Mouse (Mus musculus) hindbrain, postnatal 0 days (tissue): Measurements from ENCODE around the gene Aicda. TPM values are rescaled to one million over a fixed set of nuclear protein-coding genes. Genes with fewer than 3 reads are reported as not detected.
"Not testable (repeated sequence)": the region's sequence is repeated elsewhere in the genome, so short reads cannot be mapped to it uniquely, and the experiment has no call there.

Source experiments
- ATAC-seq: fragments of 200-750 bp; cut with Nextera tagmentation; 2 replicates; pipeline ENCODE4 v1.8.0; 2017; ENCODE audit warnings: mild to moderate bottlenecking, moderate TSS enrichment, moderate library complexity
- DNase-seq: peaks from one replicate; pipeline ENCODE4 v3.0.0-alpha.2; 2015; ENCODE audit warnings: low spot score
- H3K27ac ChIP-seq: fragments of 300-500 bp; sonication (generic); 2 replicates; pipeline ENCODE4 v1.5.1; 2014; ENCODE audit warnings: mild to moderate bottlenecking
- H3K27me3 ChIP-seq: fragments of 300-500 bp; sonication (generic); 2 replicates; pipeline ENCODE4 v1.6.1; 2014; ENCODE audit warnings: low read length, mixed read lengths; ENCODE audit not compliant: insufficient read depth
- H3K36me3 ChIP-seq: fragments of 300-500 bp; sonication (generic); 2 replicates; pipeline ENCODE4 v1.6.1; 2014; ENCODE audit warnings: low read length, mixed read lengths; ENCODE audit not compliant: insufficient read depth
- H3K4me1 ChIP-seq: fragments of 300-500 bp; sonication (generic); 2 replicates; pipeline ENCODE4 v1.6.1; 2014; ENCODE audit warnings: antibody characterized with exemption, low read length, mixed read lengths; ENCODE audit not compliant: insufficient read depth
- H3K4me2 ChIP-seq: fragments of 300-500 bp; sonication (generic); 2 replicates; pipeline ENCODE4 v1.6.1; 2014; ENCODE audit warnings: low read depth, mild to moderate bottlenecking, low read length, moderate library complexity, mixed read lengths
- H3K4me3 ChIP-seq: fragments of 300-500 bp; sonication (generic); 2 replicates; pipeline ENCODE4 v1.5.1; 2014; ENCODE audit warnings: low read length
- H3K9ac ChIP-seq: fragments of 300-500 bp; sonication (generic); replicated peaks from 2 replicates; pipeline ENCODE4 v1.6.1; 2014; ENCODE audit warnings: mild to moderate bottlenecking, low read length, moderate library complexity, mixed read lengths
- H3K9me3 ChIP-seq: fragments of 300-500 bp; sonication (generic); 2 replicates; pipeline ENCODE4 v1.6.1; 2016; ENCODE audit warnings: low read length, mixed read lengths
- CTCF ChIP-seq: IDR thresholded peaks from 2 replicates; pipeline ENCODE4 v1.5.1; 2016; ENCODE audit warnings: antibody characterized with exemption, control low read depth, low read depth
- WGBS: fragments of 180-500 bp; shearing (Covaris S2); extraction: QIAGEN DNeasy Blood & Tissue Kit; methylation state at CpG from one replicate; pipeline ENCODE4 v1.1.7; 2014; 5-methylcytosine and 5-hydroxymethylcytosine counted together
- polyA plus RNA-seq: library from polyadenylated mRNA; unstranded; fragments of >200 nt; fragmentation: Nextera tagmentation; extraction: Ambion mirVana; gene quantifications from 2 replicates; pipeline ENCODE4 v1.2.1, GENCODE M21; 2015
- total RNA-seq: library from RNA; depleted of rRNA; stranded (reverse); fragments of >200 nt; gene quantifications from 2 replicates; pipeline ENCODE4 v1.2.3, GENCODE M21; 2014; rRNA removed

The Aicda gene
- 1.9 TPM in 1 of 2 replicates, not detected in the other for total RNA-seq
- polyA plus RNA-seq: 0.38 and 0.67 TPM in 2 replicates

DNA sequence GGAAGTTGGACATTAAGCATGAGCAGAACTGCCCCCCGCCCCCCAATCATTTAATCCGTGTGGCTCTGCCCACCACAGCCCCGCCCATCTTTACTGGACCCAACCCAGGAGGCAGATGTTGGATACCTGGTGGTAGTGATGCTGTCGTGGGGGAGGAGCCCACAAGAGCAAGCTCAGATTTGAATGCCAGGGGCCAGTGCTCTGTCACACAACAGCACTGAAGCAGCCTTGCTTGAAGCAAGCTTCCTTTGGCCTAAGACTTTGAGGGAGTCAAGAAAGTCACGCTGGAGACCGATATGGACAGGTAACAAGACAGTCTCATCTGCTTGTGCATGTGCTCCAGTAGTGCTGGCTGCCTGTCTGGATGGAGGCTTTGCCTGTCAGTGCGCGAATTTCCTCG lies at the start of gene Aicda:
TSS of gene Aicda (plus strand) at position 196 of the 400 bp plus-strand sequence.
- no peak for ATAC-seq
- Histone ChIP-seq H3K4me3 (no peak within 1 kb of the TSS), H3K36me3 (no peaks in the 10 kb centered on the region), H3K27ac (no peak within 1 kb of the TSS), H3K9me3 (no peaks in the 10 kb centered on the region), H3K9ac (no peak within 1 kb of the TSS), H3K4me1 (no peaks in the 10 kb centered on the region), H3K27me3 (no peaks in the 10 kb centered on the region), H3K4me2 (no peak within 1 kb of the TSS)
- 64% methylated on average over 9 of the region's 9 CpGs for WGBS
- DNase-seq: no peak
- TF ChIP-seq CTCF: no peak

DNA sequence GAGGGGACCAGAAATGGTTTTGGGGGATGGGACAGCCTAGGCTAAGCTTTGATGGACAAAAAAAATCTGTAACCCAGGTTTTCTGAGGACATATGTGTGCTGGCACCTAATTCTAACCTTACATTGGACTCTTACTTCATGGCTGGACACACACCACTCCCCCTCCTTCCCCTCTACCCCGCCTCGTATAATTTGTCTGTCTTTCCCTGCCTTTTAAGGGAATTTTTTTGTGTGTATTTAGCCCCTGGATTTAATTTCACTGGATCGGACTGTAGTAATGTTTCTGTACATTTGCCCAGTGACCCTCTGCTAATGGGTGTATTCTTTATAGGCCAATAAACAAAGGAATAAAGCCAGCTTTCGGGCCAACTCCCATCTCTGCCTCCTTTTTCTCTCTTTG lies 48.6 kb upstream of the Aicda start:
- 77% methylated on average over 4 of the region's 4 CpGs for WGBS
- H3K4me3 ChIP-seq: no peak overlapping the region
- no peak overlapping the region for H3K4me2 ChIP-seq
- H3K9me3 ChIP-seq: no peaks in the 10 kb centered on the region
- no peak overlapping the region for H3K9ac ChIP-seq
- TF ChIP-seq CTCF: no peak
- DNase-seq (no peak), ATAC-seq (no peak)
- H3K27me3 ChIP-seq: no peaks in the 10 kb centered on the region
- H3K27ac ChIP-seq: no peak overlapping the region
- no peaks in the 10 kb centered on the region for H3K36me3 ChIP-seq
- H3K4me1 ChIP-seq: no peaks in the 10 kb centered on the region

- no peak for DNase-seq
- Histone ChIP-seq H3K9me3 (no peaks in the 10 kb centered on the region), H3K4me2 (no peak within 1 kb of the TSS), H3K4me3 (no peak within 1 kb of the TSS), H3K9ac (no peak within 1 kb of the TSS), H3K4me1 (no peaks in the 10 kb centered on the region), H3K27ac (no peak within 1 kb of the TSS), H3K36me3 (no peaks in the 10 kb centered on the region), H3K27me3 (no peaks in the 10 kb centered on the region)
- WGBS: 86% methylated on average over 3 of the region's 3 CpGs
- ATAC-seq: no peak
- no peak for TF ChIP-seq CTCF
These were observed 48.1 kb upstream of the Aicda start, which contains the start of gene Mfap5 for GRCm38 (mm10) chr6:122505545-122505944. Mfap5 (plus strand) TSS chr6:122505845.

GRCm38 (mm10) chr6:122508494-122508893 lies 45.1 kb upstream of the Aicda start:
- DNase-seq (no peak), ATAC-seq (no peak)
- no peak overlapping the region for H3K9ac ChIP-seq
- no peaks in the 10 kb centered on the region for H3K9me3 ChIP-seq
- 82% methylated on average over 8 of the region's 8 CpGs for WGBS
- TF ChIP-seq CTCF: no peak
- no peaks in the 10 kb centered on the region for H3K36me3 ChIP-seq
- H3K27ac ChIP-seq: no peak overlapping the region
- no peak overlapping the region for H3K4me2 ChIP-seq
- no peak overlapping the region for H3K4me3 ChIP-seq
- H3K27me3 ChIP-seq: no peaks in the 10 kb centered on the region
- no peaks in the 10 kb centered on the region for H3K4me1 ChIP-seq

DNA sequence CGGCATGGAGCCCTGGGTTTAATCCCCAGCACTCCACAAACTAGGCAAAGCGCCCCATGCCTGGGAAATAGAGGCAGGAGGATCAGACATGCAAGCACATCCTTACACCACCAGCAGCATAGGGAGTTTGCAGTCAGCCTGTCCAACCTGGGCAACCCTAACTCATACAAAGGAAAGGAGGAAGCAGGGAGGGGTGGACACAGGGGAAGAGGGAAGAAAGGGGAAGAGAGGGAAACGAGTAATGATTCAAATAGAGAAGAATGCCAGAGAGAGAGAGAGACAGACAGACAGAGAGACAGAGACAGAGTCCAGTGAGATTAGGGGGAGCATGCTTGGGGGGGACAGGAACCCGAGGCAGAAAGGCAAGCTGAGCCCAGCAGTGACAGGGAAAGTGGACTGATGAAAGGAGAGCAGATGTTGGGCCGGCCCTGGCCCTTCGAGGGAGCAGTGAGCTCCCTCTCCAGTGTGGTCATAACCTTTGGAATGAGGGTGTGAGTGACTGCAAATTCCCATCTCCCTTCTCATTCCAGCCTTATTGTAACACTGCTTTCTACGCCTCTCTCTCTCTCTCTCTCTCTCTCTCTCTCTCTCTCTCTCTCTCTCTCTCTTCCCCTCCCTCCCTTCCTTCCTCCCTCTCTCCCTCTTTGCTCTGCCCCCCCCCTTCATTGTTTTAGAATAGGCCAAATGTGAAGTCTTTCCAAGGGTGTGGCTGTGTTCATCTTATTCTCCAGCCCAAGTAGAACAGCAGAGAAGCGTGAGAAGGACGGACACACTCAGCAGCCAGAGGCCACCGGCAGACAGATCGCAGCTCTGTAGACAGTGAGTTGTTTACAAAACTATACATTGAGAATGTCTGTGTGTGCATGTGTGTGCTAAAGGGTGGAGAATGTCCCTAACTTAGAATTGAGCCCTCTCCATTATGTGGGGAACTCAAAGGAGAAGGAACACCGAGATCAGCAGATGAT lies 40.4 kb upstream of the Aicda start:
- H3K9me3 ChIP-seq: no peaks in the 10 kb centered on the region

DNA sequence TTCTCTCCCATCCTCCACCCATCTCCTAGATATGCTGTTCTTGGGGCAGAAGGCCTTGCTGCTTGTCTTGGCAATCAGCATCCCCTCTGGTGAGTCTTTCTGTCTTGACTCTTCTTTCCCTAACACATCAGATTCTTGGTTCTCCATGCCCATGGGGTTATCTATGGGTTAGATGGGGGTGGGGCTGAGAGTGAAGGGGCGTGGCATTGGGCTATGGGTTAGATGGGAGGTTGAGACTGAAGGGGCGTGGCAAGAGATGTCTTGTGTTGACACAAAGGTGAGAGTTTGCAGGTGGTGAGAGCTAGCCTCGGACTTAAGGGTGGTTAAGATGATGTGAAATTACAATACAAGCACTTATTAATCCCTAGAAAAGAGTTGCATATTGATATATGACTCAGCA lies 39.3 kb upstream of the Aicda start:
- Histone ChIP-seq H3K4me2 (no peak overlapping the region), H3K27me3 (no peaks in the 10 kb centered on the region), H3K9me3 (no peaks in the 10 kb centered on the region), H3K4me3 (no peak overlapping the region), H3K4me1 (no peaks in the 10 kb centered on the region), H3K36me3 (no peaks in the 10 kb centered on the region), H3K9ac (no peak overlapping the region), H3K27ac (no peak overlapping the region)
- DNase-seq (no peak), ATAC-seq (no peak)
- WGBS: 81% methylated on average over 3 of the region's 3 CpGs
- TF ChIP-seq CTCF: no peak

More for the DNA sequence above, 40.4 kb upstream of the Aicda start:
- H3K4me2 ChIP-seq: no peak overlapping the region
- H3K4me1 ChIP-seq: no peaks in the 10 kb centered on the region
- ATAC-seq: no peak
- H3K36me3 ChIP-seq: no peaks in the 10 kb centered on the region
- H3K4me3 ChIP-seq: no peak overlapping the region
- DNase-seq: no peak
- no peak overlapping the region for H3K27ac ChIP-seq
- 74% methylated on average over 12 of the region's 12 CpGs for WGBS
- no peak overlapping the region for H3K9ac ChIP-seq
- TF ChIP-seq CTCF: no peak
- no peaks in the 10 kb centered on the region for H3K27me3 ChIP-seq

GRCm38 (mm10) chr6:122515762-122516161 lies 37.8 kb upstream of the Aicda start:
- H3K27me3 ChIP-seq, H3K4me2 ChIP-seq, H3K27ac ChIP-seq, ATAC-seq, H3K9ac ChIP-seq, H3K4me1 ChIP-seq, H3K36me3 ChIP-seq, H3K4me3 ChIP-seq, H3K9me3 ChIP-seq, DNase-seq: not testable (repeated sequence)
- 90% methylated on average over 2 of the region's 2 CpGs for WGBS
